Mouse (Mus musculus) midbrain, embryonic 15.5 days (tissue): Measurements from ENCODE around the gene Hspa12b. TPM values are rescaled to one million over a fixed set of nuclear protein-coding genes. Genes with fewer than 3 reads are reported as not detected.

ENCODE experiments used
- ATAC-seq: fragments of 200-750 bp; cut with Nextera tagmentation; replicated peaks from 2 replicates; pipeline ENCODE4 v1.8.0; 2017; ENCODE audit warnings: moderate TSS enrichment
- H3K27ac ChIP-seq: fragments of 300-500 bp; sonication (generic); 2 replicates; pipeline ENCODE4 v1.5.1; 2015; ENCODE audit warnings: mild to moderate bottlenecking, inconsistent platforms
- H3K27me3 ChIP-seq: fragments of 300-500 bp; sonication (generic); replicated peaks from 2 replicates; pipeline ENCODE4 v1.6.1; 2015; ENCODE audit warnings: inconsistent platforms
- H3K36me3 ChIP-seq: fragments of 300-500 bp; sonication (generic); replicated peaks from 2 replicates; pipeline ENCODE4 v1.6.1; 2015; ENCODE audit warnings: inconsistent platforms
- H3K4me1 ChIP-seq: fragments of 300-500 bp; sonication (generic); 2 replicates; pipeline ENCODE4 v1.6.1; 2015; ENCODE audit warnings: inconsistent platforms
- H3K4me2 ChIP-seq: fragments of 300-500 bp; sonication (generic); 2 replicates; pipeline ENCODE4 v1.6.1; 2015; ENCODE audit warnings: inconsistent platforms, mild to moderate bottlenecking, moderate library complexity
- H3K4me3 ChIP-seq: fragments of 300-500 bp; sonication (generic); 2 replicates; pipeline ENCODE4 v1.5.1; 2015; ENCODE audit warnings: mild to moderate bottlenecking, inconsistent platforms
- H3K9ac ChIP-seq: fragments of 300-500 bp; sonication (generic); 2 replicates; pipeline ENCODE4 v1.6.1; 2015; ENCODE audit warnings: mild to moderate bottlenecking, inconsistent platforms
- H3K9me3 ChIP-seq: fragments of 300-500 bp; sonication (generic); 2 replicates; pipeline ENCODE4 v1.6.1; 2016; ENCODE audit warnings: inconsistent platforms
- WGBS: fragments of 180-500 bp; shearing (Covaris S2); methylation state at CpG from one replicate; pipeline ENCODE4 v1.1.7; 2015; ENCODE audit warnings: mixed read lengths; 5-methylcytosine and 5-hydroxymethylcytosine counted together
- polyA plus RNA-seq: library from polyadenylated mRNA; unstranded; fragments of >200 nt; fragmentation: Nextera tagmentation; extraction: Ambion mirVana; gene quantifications from 2 replicates; pipeline ENCODE4 v1.2.1, GENCODE M21; 2015

The Hspa12b gene
- polyA plus RNA-seq, 1 experiment from 2014 or later: 4.6 TPM

- H3K4me1 ChIP-seq: peaks cover 36% of the 10 kb centered on the region
- no peak for ATAC-seq
- no peaks in the 10 kb centered on the region for H3K9me3 ChIP-seq
- WGBS: 52% methylated on average over 7 of the region's 7 CpGs
- H3K27me3 ChIP-seq: no peaks in the 10 kb centered on the region
- H3K9ac ChIP-seq: no peak overlapping the region
- H3K27ac ChIP-seq: peak overlapping the region; percentile 67
- H3K4me2 ChIP-seq: no peak overlapping the region
- H3K36me3 ChIP-seq: no peaks in the 10 kb centered on the region; the same call in 1 of the 2 replicates
- no peak overlapping the region for H3K4me3 ChIP-seq
These were observed 63.9 kb downstream of the Hspa12b start for GRCm38 (mm10) chr2:131191005-131191390.

Other genes with a start within 250 kb of the Hspa12b start
- gene 4930402H24Rik, start 220.9 kb upstream of the Hspa12b start, polyA plus RNA-seq: 102 and 108 TPM in 2 replicates
- gene Atrn, start 220.8 kb upstream of the Hspa12b start, polyA plus RNA-seq: 15.6 TPM in 2 replicates
- 39.4 and 43.1 TPM in 2 replicates for gene Gfra4, start 84.2 kb upstream of the Hspa12b start, polyA plus RNA-seq
- gene Adam33, start 63.5 kb upstream of the Hspa12b start, polyA plus RNA-seq: 1.3 and 2.1 TPM in 2 replicates
- 0.27 and 0.59 TPM in 2 replicates for gene Siglec1, start 40.5 kb upstream of the Hspa12b start, polyA plus RNA-seq
- not detected in 2 replicates for gene Gm11037, start 6.2 kb downstream of the Hspa12b start, polyA plus RNA-seq
- 71.2 and 81.5 TPM in 2 replicates for gene 1700037H04Rik, start 32.8 kb downstream of the Hspa12b start, polyA plus RNA-seq
- 16.0 and 16.4 TPM in 2 replicates for gene Cenpb, start 52.8 kb downstream of the Hspa12b start, polyA plus RNA-seq
- 23.9 and 27.0 TPM in 2 replicates for gene Cdc25b, start 59.7 kb downstream of the Hspa12b start, polyA plus RNA-seq
- gene Spef1, start 60.0 kb downstream of the Hspa12b start, polyA plus RNA-seq: 10.6 and 11.3 TPM in 2 replicates
- gene Ap5s1, start 79.8 kb downstream of the Hspa12b start, polyA plus RNA-seq: 36.5 and 37.5 TPM in 2 replicates
- gene Mavs, start 106.8 kb downstream of the Hspa12b start, polyA plus RNA-seq: 5.7 and 7.6 TPM in 2 replicates
- 24.6 and 24.7 TPM in 2 replicates for gene Pank2, start 135.2 kb downstream of the Hspa12b start, polyA plus RNA-seq
- gene Rnf24, start 225.6 kb downstream of the Hspa12b start, polyA plus RNA-seq: 20.2 and 22.3 TPM in 2 replicates